Mouse (Mus musculus) intestine, embryonic 14.5 days (tissue): ENCODE measurements around the gene Peg3. TPM values are rescaled to one million over a fixed set of nuclear protein-coding genes. Genes with fewer than 3 reads are reported as not detected.
A peak's percentile ranks its signal among the peaks of the same experiment; 100 is the strongest.

ENCODE experiments used
- ATAC-seq: fragments of 200-750 bp; cut with Nextera tagmentation; replicated peaks from 2 replicates; pipeline ENCODE4 v1.8.0; 2017; ENCODE audit warnings: low read depth, moderate number of reproducible peaks, moderate TSS enrichment, moderate library complexity; ENCODE audit not compliant: low FRiP score, low TSS enrichment
- DNase-seq: peaks from one replicate; pipeline ENCODE4 v3.0.0-alpha.2; 2018; ENCODE audit warnings: low spot score
- H3K27ac ChIP-seq: fragments of 300-500 bp; sonication (generic); 2 replicates; pipeline ENCODE4 v1.5.1; 2014; ENCODE audit warnings: low read depth, mild to moderate bottlenecking, control low read depth
- H3K27me3 ChIP-seq: fragments of 300-500 bp; sonication (generic); replicated peaks from 2 replicates; pipeline ENCODE4 v1.6.1; 2014; ENCODE audit warnings: low read length, control low read depth; ENCODE audit not compliant: control insufficient read depth, insufficient read depth
- H3K36me3 ChIP-seq: fragments of 300-500 bp; sonication (generic); 2 replicates; pipeline ENCODE4 v1.6.1; 2014; ENCODE audit warnings: low read length, control low read depth; ENCODE audit not compliant: control insufficient read depth, insufficient read depth
- H3K4me1 ChIP-seq: fragments of 300-500 bp; sonication (generic); replicated peaks from 2 replicates; pipeline ENCODE4 v1.6.1; 2014; ENCODE audit warnings: low read length, control low read depth, mixed read lengths; ENCODE audit not compliant: control insufficient read depth, insufficient read depth
- H3K4me2 ChIP-seq: fragments of 300-500 bp; sonication (generic); 2 replicates; pipeline ENCODE4 v1.6.1; 2014; ENCODE audit warnings: low read length
- H3K4me3 ChIP-seq: fragments of 300-500 bp; sonication (generic); 2 replicates; pipeline ENCODE4 v1.5.1; 2014; ENCODE audit warnings: low read depth, low read length, control low read depth, mixed read lengths
- H3K9ac ChIP-seq: fragments of 300-500 bp; sonication (generic); 2 replicates; pipeline ENCODE4 v1.6.1; 2014; ENCODE audit warnings: mild to moderate bottlenecking, low read length
- H3K9me3 ChIP-seq: fragments of 300-500 bp; sonication (generic); 2 replicates; pipeline ENCODE4 v1.6.1; 2016; ENCODE audit warnings: low read length, control low read depth; ENCODE audit not compliant: control insufficient read depth
- WGBS: fragments of 180-500 bp; shearing (Covaris S2); extraction: QIAGEN DNeasy Blood & Tissue Kit; methylation state at CpG from one replicate; pipeline ENCODE4 v1.1.7; 2014; 5-methylcytosine and 5-hydroxymethylcytosine counted together
- polyA plus RNA-seq: library from polyadenylated mRNA; unstranded; fragments of >200 nt; fragmentation: Nextera tagmentation; extraction: Ambion mirVana; gene quantifications from 2 replicates; pipeline ENCODE4 v1.2.1, GENCODE M21; 2014

The Peg3 gene
- polyA plus RNA-seq, 1 experiment from 2014 or later: 164 TPM

DNA sequence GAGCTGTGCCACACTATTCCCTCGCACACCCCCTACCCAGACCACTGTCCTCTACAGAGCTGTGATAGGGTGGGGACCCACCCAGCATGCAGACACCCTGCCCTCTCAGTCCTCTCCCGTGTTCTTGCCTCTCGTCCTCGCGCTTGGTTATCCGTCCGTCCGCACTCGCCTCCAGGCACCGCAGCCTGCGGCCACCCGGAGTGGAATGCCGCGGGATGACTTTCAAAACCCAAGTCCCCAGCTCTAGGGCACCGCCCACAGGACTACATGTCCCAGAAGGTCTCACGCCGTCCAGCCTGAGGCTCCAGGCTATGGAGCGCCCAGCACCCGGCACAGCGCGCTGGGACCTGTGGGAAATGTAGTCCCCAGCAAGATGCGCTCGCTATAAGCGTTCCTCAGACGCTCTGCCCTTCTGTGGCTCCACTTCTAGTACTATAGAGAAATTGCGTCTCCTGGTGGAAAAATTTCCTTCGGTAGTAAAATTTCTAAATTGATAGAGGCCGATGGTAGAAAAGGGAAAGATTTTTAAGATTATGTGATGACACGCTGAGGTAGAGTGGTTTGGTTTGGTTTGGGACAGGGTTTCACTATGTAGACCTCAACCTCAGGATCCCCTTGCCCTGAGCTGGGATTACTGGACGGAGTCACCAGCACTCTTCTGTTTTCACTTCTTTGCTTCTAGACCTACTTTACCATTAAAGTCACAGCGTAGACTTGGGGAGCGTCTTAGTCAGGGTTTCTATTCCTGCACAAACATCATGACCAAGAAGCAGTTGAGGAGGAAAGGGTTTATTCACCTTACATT is 33.8 kb downstream of the Peg3 start, which contains the start of gene Zim1:
Gene Zim1, minus strand, starts transcription at position 210 of the 805 bp plus-strand sequence.
- Histone ChIP-seq H3K36me3 (no peaks in the 10 kb centered on the region), H3K4me2 (peak within 1 kb of the TSS; percentile 58), H3K27ac (no peak within 1 kb of the TSS), H3K27me3 (no peaks in the 10 kb centered on the region), H3K4me1 (no peaks in the 10 kb centered on the region), H3K9me3 (no peaks in the 10 kb centered on the region), H3K9ac (peak within 1 kb of the TSS; percentile 46), H3K4me3 (peak within 1 kb of the TSS; percentile 49)
- DNase-seq (peak; percentile 86), ATAC-seq (peak; percentile 97)
- 9% methylated on average over 32 of the region's 32 CpGs for WGBS

- H3K36me3 ChIP-seq: peaks cover 9% of the 10 kb centered on the region
- H3K4me1 ChIP-seq: no peaks in the 10 kb centered on the region
- H3K4me3 ChIP-seq: no peak overlapping the region
- H3K27ac ChIP-seq: no peak overlapping the region
- 87% methylated on average over 6 of the region's 6 CpGs for WGBS
- ATAC-seq: no peak
- H3K9ac ChIP-seq: no peak overlapping the region
- no peak overlapping the region for H3K4me2 ChIP-seq
- no peaks in the 10 kb centered on the region for H3K27me3 ChIP-seq
- DNase-seq: no peak
- H3K9me3 ChIP-seq: no peaks in the 10 kb centered on the region
Observed at GRCm38 (mm10) chr7:6685511-6685910, 44.7 kb downstream of the Peg3 start.

DNA sequence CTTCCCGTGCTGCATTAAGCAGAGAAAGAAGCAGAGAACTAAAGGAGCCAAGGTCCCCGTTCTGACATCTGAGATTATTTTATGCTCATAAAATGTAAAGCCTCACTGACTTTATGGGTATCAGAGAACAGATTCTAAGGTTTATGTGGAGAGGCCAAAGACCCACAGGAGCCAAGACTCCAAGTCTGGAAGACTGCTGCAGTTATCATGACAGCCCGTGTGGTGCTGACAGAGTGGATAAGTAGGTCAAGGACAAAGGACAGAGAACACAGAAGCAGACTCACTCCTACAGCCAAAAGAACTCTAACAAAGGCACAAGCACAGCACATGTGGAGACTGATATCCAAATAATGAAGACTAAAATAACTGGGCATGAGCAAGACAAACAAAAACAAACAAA is 63.5 kb downstream of the Peg3 start:
- Histone ChIP-seq H3K4me2 (no peak overlapping the region), H3K36me3 (no peaks in the 10 kb centered on the region), H3K4me1 (no peaks in the 10 kb centered on the region), H3K9me3 (no peaks in the 10 kb centered on the region), H3K27ac (no peak overlapping the region), H3K9ac (no peak overlapping the region), H3K27me3 (no peaks in the 10 kb centered on the region), H3K4me3 (no peak overlapping the region)
- WGBS: 68% methylated on average over 3 of the region's 3 CpGs
- DNase-seq: no peak
- ATAC-seq: no peak

DNA sequence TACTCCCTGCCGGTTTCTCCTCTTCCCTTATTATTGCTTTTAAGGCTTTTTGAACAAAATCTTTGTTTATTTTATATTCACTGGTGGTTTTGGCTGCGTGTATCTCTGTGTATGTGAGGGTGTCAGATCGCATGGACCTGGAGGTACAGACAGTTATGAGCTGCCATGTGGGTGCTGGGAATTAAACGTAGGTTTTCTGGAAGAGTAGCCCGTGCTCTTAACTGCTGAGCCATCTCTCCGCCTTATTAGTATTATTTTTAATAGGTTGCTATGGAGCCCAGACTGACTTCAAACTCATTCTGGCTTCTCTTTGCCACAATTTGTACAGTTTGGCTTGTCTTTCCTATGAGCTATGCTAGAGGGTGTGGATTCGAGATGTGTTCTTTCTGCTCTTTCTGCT is 66.8 kb downstream of the Peg3 start:
- WGBS: 57% methylated on average over 7 of the region's 7 CpGs

DNA sequence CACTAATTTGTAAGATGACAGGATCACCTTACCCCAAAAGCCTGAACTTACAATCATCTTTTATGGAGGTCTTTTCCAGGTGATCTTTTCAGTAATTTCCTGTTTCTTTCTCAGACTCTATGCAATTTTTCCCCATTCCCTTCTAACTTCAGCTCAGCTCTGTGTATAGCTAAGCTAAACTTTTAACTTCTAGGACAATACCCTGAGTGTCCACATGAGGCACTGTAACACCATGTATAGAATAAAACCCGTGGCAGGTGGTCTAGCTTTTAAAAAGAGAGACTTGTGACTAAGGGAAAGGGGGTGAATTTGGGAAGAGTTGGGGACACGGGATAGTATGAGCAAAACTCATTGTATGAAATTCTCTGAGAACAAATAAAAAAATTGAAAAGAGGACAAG is 70.6 kb downstream of the Peg3 start:
- WGBS: 34% methylated on average over 2 of the region's 2 CpGs
- Histone ChIP-seq H3K4me1 (no peaks in the 10 kb centered on the region), H3K9me3 (no peaks in the 10 kb centered on the region), H3K27me3 (no peaks in the 10 kb centered on the region), H3K4me2 (no peak overlapping the region), H3K9ac (no peak overlapping the region), H3K4me3 (no peak overlapping the region), H3K27ac (no peak overlapping the region), H3K36me3 (no peaks in the 10 kb centered on the region)
- ATAC-seq (0 out of 2 replicates have a peak, but pooled peaks have one; percentile 27), DNase-seq (no peak)

More for the DNA sequence above, 66.8 kb downstream of the Peg3 start:
- H3K4me3 ChIP-seq: no peak overlapping the region
- H3K4me1 ChIP-seq: no peaks in the 10 kb centered on the region
- H3K36me3 ChIP-seq: no peaks in the 10 kb centered on the region
- no peak overlapping the region for H3K9ac ChIP-seq
- no peak for DNase-seq
- H3K27me3 ChIP-seq: no peaks in the 10 kb centered on the region
- no peaks in the 10 kb centered on the region for H3K9me3 ChIP-seq
- no peak for ATAC-seq
- no peak overlapping the region for H3K4me2 ChIP-seq
- H3K27ac ChIP-seq: no peak overlapping the region

DNA sequence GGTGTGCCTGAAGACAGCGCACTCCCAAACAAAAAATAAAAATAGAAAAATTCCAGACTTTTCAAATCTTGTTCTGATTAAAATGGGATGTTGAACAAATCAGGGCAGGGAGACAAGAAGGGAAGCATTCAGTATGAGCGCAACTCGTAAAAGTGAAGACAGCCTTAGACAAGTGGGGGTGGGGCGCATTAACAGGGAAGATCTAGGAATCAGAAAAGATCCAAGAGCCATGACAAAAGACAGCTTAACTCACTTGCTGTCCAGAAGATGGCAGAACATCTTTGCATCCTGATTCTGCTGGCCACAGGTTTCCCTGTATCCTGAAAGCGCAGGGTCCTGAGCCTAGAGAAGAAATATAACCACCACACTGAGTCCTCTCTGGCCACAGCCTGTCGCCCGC is 71.6 kb downstream of the Peg3 start:
- Histone ChIP-seq H3K27ac (no peak overlapping the region), H3K9me3 (no peaks in the 10 kb centered on the region), H3K4me2 (no peak overlapping the region), H3K27me3 (no peaks in the 10 kb centered on the region), H3K9ac (no peak overlapping the region), H3K36me3 (no peaks in the 10 kb centered on the region), H3K4me3 (no peak overlapping the region), H3K4me1 (no peaks in the 10 kb centered on the region)
- ATAC-seq (no peak), DNase-seq (no peak)
- WGBS: 91% methylated on average over 7 of the region's 7 CpGs

Other genes with a start within 250 kb of the Peg3 start
- not detected in 2 replicates for gene Olfr5, start 243.5 kb downstream of the Peg3 start, polyA plus RNA-seq
- gene Olfr1347, start 230.7 kb downstream of the Peg3 start, polyA plus RNA-seq: not detected in 2 replicates
- not detected in 2 replicates for gene Olfr1348, start 221.7 kb downstream of the Peg3 start, polyA plus RNA-seq
- not detected in 2 replicates for gene Olfr1349, start 207.5 kb downstream of the Peg3 start, polyA plus RNA-seq
- gene Olfr1350, start 165.6 kb downstream of the Peg3 start, polyA plus RNA-seq: not detected in 2 replicates
- 5.1 and 5.7 TPM in 2 replicates for gene Zim1, start 34.0 kb downstream of the Peg3 start, polyA plus RNA-seq
- 5.7 and 6.8 TPM in 2 replicates for gene Usp29, start 147 bp upstream of the Peg3 start, polyA plus RNA-seq